Mouse (Mus musculus): ENCODE measurements around the gene Qser1. TPM values are rescaled to one million over a fixed set of nuclear protein-coding genes. Genes with fewer than 3 reads are reported as not detected.

Gene Qser1
- polyA plus RNA-seq, 1 experiment from 2014 or later, result 9.0 TPM

DNA sequence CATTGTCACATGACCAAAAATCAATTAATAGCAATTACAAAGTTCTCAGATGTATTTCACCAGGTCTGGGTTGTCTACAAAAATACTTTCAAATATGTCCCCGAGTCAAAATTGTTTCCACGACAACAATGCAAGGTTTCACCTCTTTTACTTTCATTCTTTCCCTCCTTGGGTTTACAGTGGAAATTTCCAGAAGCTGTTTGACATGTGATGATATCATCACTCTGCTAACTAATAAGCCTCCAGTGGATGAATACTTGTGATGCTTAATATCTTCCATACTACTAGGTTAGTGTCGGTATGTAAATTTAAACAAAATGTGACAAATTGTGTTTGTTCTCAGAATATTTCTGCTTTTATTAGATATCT, 33.4 kb upstream of the Qser1 start:
- Histone ChIP-seq H3K36me3 (ENCODE audit: insufficient read depth, low read length) (no peaks in the 10 kb centered on the region), H3K4me1 (ENCODE audit: insufficient read depth, low read length) (peaks cover 5% of the 10 kb centered on the region), H3K4me3 (ENCODE audit: low read length) (peak overlapping the region; percentile 62), H3K4me2 (replicated peaks; ENCODE audit: low read depth, low read length) (peak overlapping the region; percentile 98), H3K9me3 (ENCODE audit: low read length) (no peaks in the 10 kb centered on the region), H3K9ac (replicated peaks; ENCODE audit: low read length) (peak overlapping the region; percentile 70; the same call in 1 of the 2 replicates), H3K27ac (ENCODE audit: low read length) (no peak overlapping the region), H3K27me3 (ENCODE audit: insufficient read depth, low read length) (peaks cover 4% of the 10 kb centered on the region)
- WGBS, result 69% methylated on average over 3 of the region's 3 CpGs
- ATAC-seq (ENCODE audit: low FRiP score, low TSS enrichment), result no peak

DNA sequence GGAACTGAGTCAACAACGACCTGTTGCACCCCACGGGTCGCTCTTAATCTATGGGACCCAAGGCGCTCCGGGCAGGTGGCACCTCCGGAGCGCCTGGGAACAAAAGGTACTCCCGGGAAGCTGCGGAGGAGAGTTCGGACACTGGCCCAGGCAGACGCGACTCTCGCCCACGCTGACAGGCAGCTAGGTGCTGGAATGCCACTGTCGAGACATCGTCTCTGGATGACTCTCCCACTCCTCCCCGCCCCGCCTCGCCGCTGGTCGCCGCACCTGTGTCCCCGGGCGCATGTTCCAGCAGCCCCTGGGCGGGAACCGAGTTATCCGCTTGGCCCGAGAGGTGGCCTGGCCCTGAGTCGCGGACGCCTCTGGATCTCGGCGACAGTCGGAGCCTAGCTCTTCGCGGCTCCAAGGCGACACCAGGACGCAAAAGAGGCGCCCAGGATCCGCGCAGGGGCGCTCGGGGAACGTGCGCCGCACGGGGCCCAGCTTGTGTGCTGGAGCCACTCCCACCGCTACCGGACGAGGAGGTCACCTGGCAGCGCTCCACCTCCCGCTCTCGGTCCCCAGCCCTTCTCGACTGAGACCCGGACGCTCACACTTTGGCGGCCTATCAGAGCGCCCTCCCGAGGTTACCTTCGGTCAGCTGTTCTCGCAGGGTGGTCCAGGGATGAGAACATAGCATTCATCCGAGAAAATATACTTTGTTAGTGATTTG, 32.9 kb upstream of the Qser1 start, which contains the start of gene Prrg4:
TSS of gene Prrg4 (minus strand) at position 601 of the 715 bp plus-strand sequence.
- Histone ChIP-seq H3K9me3 (ENCODE audit: low read length) (no peaks in the 10 kb centered on the region), H3K4me2 (replicated peaks; ENCODE audit: low read depth, low read length) (peak within 1 kb of the TSS; percentile 98), H3K27ac (ENCODE audit: low read length) (no peak within 1 kb of the TSS), H3K27me3 (ENCODE audit: insufficient read depth, low read length) (peaks cover 4% of the 10 kb centered on the region), H3K4me3 (ENCODE audit: low read length) (peak within 1 kb of the TSS; percentile 62), H3K36me3 (ENCODE audit: insufficient read depth, low read length) (no peaks in the 10 kb centered on the region), H3K9ac (replicated peaks; ENCODE audit: low read length) (peak within 1 kb of the TSS; percentile 70), H3K4me1 (ENCODE audit: insufficient read depth, low read length) (peaks cover 5% of the 10 kb centered on the region)
- WGBS, result under 1% methylated on average over 62 of the region's 62 CpGs
- peak; percentile 94 for ATAC-seq (ENCODE audit: low FRiP score, low TSS enrichment)

DNA sequence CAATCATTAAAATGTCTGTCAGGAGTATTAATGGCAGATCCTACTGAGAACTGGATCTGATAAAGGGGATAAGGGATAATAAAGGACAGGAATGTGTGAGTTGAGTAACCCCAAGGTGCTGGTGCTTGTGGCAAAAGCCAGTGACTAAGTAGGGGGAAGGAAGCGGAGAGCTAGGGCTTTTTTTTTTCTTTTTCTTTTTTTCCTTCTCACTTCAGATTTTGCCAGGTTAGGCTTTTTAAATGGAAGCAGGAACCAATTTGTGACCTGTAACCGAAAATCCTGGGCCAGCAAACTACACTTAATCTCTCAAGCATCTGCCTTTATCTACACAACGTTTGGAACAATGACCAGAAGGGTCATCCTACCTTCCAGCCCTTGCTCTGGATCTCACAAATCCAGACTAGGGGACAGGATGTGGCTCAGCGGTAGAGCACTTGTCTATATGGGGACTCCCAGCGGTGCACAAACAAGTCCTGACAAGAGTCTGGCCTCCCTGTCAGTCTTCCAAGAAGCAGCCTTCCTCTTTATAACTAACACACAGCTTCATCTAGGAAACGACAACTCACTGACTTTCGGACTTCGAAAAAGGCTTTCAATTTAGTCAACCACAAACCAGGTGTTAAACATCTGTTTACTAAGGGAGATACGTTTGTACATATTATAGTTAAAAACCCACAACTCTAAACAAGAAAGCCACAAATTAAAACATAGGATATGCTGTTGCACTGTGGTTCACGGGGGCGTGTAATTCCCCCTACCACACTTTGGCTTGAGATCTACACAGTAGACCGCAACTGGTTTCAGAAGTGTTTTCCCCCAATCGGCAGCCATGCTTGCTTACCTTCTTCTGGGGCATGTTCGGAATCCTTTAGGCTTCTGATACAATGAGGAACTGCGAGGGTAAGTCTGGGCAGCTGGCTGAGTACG, 31.9 kb upstream of the Qser1 start:
- peak overlapping the region; percentile 62 for H3K4me3 ChIP-seq (ENCODE audit: low read length)
- WGBS, result 41% methylated on average over 16 of the region's 16 CpGs
- no peak overlapping the region for H3K27ac ChIP-seq (ENCODE audit: low read length)
- H3K36me3 ChIP-seq (ENCODE audit: insufficient read depth, low read length), result no peaks in the 10 kb centered on the region
- no peak for ATAC-seq (ENCODE audit: low FRiP score, low TSS enrichment)
- no peaks in the 10 kb centered on the region for H3K9me3 ChIP-seq (ENCODE audit: low read length)
- peak overlapping the region; percentile 98 for H3K4me2 ChIP-seq (replicated peaks; ENCODE audit: low read depth, low read length)
- peaks cover 4% of the 10 kb centered on the region for H3K27me3 ChIP-seq (ENCODE audit: insufficient read depth, low read length)
- H3K4me1 ChIP-seq (ENCODE audit: insufficient read depth, low read length), result peaks cover 5% of the 10 kb centered on the region
- peak overlapping the region; percentile 70; the same call in 1 of the 2 replicates for H3K9ac ChIP-seq (replicated peaks; ENCODE audit: low read length)

DNA sequence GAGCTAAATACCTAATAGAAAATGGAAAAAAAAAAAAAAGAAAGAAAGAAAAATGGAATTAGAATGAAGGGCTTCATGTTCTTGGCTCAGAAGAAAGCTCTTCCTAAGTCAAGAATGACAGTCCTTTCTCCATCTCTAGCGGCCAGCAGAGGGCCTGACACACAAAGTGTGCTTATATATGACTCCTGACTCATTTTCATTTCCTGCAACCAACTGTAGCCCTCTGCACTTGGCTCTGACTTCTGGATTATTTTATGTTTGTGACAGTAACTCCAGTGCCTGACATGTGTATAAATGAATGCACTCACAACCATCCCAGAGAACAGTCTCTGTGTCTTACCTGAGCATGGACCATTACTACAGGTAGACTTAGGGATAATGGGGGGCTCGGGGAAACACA, 31.1 kb upstream of the Qser1 start:
- Histone ChIP-seq H3K27ac (ENCODE audit: low read length) (no peak overlapping the region), H3K9ac (replicated peaks; ENCODE audit: low read length) (no peak overlapping the region), H3K4me3 (ENCODE audit: low read length) (no peak overlapping the region), H3K4me1 (ENCODE audit: insufficient read depth, low read length) (peaks cover 5% of the 10 kb centered on the region), H3K4me2 (replicated peaks; ENCODE audit: low read depth, low read length) (no peak overlapping the region), H3K9me3 (ENCODE audit: low read length) (no peaks in the 10 kb centered on the region), H3K27me3 (ENCODE audit: insufficient read depth, low read length) (peaks cover 4% of the 10 kb centered on the region), H3K36me3 (ENCODE audit: insufficient read depth, low read length) (no peaks in the 10 kb centered on the region)
- 48% methylated on average over 2 of the region's 2 CpGs for WGBS
- no peak for ATAC-seq (ENCODE audit: low FRiP score, low TSS enrichment)

DNA sequence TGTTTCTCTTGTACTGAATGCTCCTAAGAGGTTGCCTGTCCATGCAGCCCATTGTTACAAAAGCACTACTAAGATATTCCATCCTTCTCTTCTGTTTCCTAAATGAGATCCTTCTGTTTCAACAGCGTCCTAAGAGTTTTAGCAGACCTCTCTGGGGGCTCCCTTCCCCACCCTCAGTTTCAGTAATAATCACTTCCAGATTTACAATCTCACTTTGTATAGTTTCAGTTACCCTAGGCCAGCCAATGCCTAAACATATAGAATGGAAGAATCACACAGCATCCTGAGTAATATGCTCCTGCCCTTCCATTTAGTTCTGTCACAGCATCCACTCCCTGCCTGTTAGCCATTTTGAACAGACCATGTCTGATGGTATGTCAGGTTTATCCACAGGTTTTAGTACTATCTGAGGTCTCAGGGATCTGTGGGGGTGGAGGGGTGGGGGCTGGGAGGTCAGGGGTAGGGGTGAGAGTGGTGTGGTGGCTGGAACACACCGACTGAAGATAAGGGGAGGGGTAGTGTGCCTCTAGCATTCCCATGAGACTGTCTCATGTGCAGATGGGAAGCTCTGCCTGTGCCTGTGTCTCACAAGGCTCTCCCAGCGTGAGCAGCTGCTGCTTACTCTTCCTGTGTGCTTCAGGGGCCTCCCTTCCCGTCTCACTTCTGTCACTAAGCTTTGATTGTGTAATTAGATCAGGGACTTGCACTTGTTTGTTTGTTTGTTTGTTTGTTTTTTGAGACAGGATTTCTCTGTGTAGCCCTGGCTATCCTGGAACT, 30.3 kb upstream of the Qser1 start:
- H3K4me3 ChIP-seq (ENCODE audit: low read length), result no peak overlapping the region
- H3K9me3 ChIP-seq (ENCODE audit: low read length), result no peaks in the 10 kb centered on the region
- no peak for ATAC-seq (ENCODE audit: low FRiP score, low TSS enrichment)
- peaks cover 4% of the 10 kb centered on the region for H3K27me3 ChIP-seq (ENCODE audit: insufficient read depth, low read length)
- H3K4me2 ChIP-seq (replicated peaks; ENCODE audit: low read depth, low read length), result no peak overlapping the region
- H3K27ac ChIP-seq (ENCODE audit: low read length), result no peak overlapping the region
- 54% methylated on average over 4 of the region's 4 CpGs for WGBS
- H3K4me1 ChIP-seq (ENCODE audit: insufficient read depth, low read length), result peaks cover 5% of the 10 kb centered on the region
- no peaks in the 10 kb centered on the region for H3K36me3 ChIP-seq (ENCODE audit: insufficient read depth, low read length)
- H3K9ac ChIP-seq (replicated peaks; ENCODE audit: low read length), result no peak overlapping the region

DNA sequence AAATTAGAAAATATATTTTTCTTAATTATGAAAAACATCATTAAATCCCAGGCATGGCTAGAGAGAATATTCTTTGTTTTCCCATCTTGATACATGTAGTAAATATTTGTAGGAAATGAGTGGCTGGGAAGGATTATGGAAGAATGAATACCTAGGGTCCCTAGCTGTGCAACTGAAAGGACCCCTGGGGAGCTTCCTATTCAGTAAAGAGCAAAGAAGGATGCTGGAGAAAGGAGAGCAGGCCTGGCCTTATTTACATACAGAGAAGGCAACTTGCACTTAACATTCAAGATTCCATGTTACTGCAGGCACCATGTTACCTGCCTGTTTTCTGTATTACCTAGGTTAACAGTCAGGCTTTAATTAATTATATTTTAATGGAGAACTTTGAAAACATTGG, 26.0 kb upstream of the Qser1 start:
- no peak overlapping the region for H3K27ac ChIP-seq (ENCODE audit: low read length)
- H3K9me3 ChIP-seq (ENCODE audit: low read length), result no peaks in the 10 kb centered on the region
- no peaks in the 10 kb centered on the region for H3K27me3 ChIP-seq (ENCODE audit: insufficient read depth, low read length)
- no peak overlapping the region for H3K4me3 ChIP-seq (ENCODE audit: low read length)
- no peaks in the 10 kb centered on the region for H3K4me1 ChIP-seq (ENCODE audit: insufficient read depth, low read length)
- ATAC-seq (ENCODE audit: low FRiP score, low TSS enrichment), result no peak
- H3K4me2 ChIP-seq (replicated peaks; ENCODE audit: low read depth, low read length), result no peak overlapping the region
- H3K9ac ChIP-seq (replicated peaks; ENCODE audit: low read length), result no peak overlapping the region
- peaks cover 4% of the 10 kb centered on the region; the same call in 1 of the 2 replicates for H3K36me3 ChIP-seq (ENCODE audit: insufficient read depth, low read length)

DNA sequence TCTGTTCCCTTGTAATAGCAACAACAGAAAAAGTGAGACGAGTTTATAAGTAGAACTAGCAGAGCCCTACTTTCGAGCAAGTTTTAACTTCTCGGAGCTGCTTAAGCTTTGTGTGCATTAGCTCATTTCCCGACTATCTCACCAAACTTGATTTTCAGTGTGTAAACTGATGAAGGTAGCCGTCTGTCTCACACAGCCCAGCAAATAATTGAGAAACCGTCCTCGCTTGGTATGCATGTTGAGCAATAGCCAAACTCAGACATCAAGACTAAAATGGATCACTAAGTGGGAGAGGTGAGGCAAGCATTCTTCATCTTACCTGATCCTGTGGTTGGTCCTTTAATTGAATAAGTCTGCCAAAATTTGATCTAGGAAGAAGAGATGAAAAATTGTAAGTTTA, 25.2 kb upstream of the Qser1 start:
- 86% methylated on average over 7 of the region's 7 CpGs for WGBS
- no peak for ATAC-seq (ENCODE audit: low FRiP score, low TSS enrichment)
- Histone ChIP-seq H3K27ac (ENCODE audit: low read length) (no peak overlapping the region), H3K4me1 (ENCODE audit: insufficient read depth, low read length) (no peaks in the 10 kb centered on the region), H3K9me3 (ENCODE audit: low read length) (no peaks in the 10 kb centered on the region), H3K36me3 (ENCODE audit: insufficient read depth, low read length) (peaks cover 4% of the 10 kb centered on the region; the same call in 1 of the 2 replicates), H3K27me3 (ENCODE audit: insufficient read depth, low read length) (no peaks in the 10 kb centered on the region), H3K4me2 (replicated peaks; ENCODE audit: low read depth, low read length) (no peak overlapping the region), H3K4me3 (ENCODE audit: low read length) (no peak overlapping the region), H3K9ac (replicated peaks; ENCODE audit: low read length) (no peak overlapping the region)

DNA sequence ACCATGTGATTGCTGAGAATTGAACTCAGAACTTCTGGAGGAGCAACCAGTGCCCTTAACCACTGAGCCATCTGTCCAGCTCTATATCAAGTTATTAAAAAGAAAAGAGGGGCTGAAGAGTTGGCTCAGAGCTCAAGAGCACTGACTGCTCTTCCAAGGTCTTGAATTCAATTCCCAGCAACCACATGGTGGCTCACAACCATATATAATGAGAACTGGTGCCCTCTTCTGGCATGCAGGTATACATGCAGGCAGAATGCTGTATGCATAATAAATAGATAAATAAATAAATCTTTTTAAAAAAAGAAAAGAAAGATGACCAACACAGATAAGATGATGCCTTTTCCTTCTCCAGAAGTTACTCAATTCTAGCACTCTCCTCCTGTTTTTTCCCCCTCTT, 24.4 kb upstream of the Qser1 start:
- Histone ChIP-seq H3K9ac (replicated peaks; ENCODE audit: low read length) (no peak overlapping the region), H3K4me2 (replicated peaks; ENCODE audit: low read depth, low read length) (no peak overlapping the region), H3K4me1 (ENCODE audit: insufficient read depth, low read length) (no peaks in the 10 kb centered on the region), H3K9me3 (ENCODE audit: low read length) (no peaks in the 10 kb centered on the region), H3K4me3 (ENCODE audit: low read length) (no peak overlapping the region), H3K36me3 (ENCODE audit: insufficient read depth, low read length) (peaks cover 4% of the 10 kb centered on the region; the same call in 1 of the 2 replicates), H3K27me3 (ENCODE audit: insufficient read depth, low read length) (no peaks in the 10 kb centered on the region), H3K27ac (ENCODE audit: low read length) (no peak overlapping the region)
- ATAC-seq (ENCODE audit: low FRiP score, low TSS enrichment), result no peak

DNA sequence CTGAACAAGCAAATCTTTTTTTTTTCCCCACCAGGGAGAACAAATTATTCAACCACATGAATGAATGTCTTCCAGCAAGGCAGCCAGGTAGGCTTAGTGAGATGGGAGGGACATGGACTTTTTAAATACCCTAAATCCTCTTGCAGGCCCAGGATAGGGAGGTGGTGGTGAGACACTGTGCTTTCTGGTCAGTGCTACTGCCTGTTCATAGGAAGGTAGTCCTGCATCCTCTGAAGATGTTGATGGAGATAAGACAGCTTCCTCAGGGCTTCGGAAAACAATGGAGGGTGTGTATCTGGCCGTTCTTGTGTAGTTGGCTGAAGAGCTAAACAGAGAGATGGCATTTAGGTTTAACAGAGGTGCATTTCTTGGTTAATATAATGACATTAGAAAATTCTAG, 15.9 kb upstream of the Qser1 start:
- no peaks in the 10 kb centered on the region for H3K27me3 ChIP-seq (ENCODE audit: insufficient read depth, low read length)

More for the DNA sequence above, 15.9 kb upstream of the Qser1 start:
- H3K9me3 ChIP-seq (ENCODE audit: low read length), result no peaks in the 10 kb centered on the region
- H3K4me3 ChIP-seq (ENCODE audit: low read length), result no peak overlapping the region
- no peaks in the 10 kb centered on the region for H3K36me3 ChIP-seq (ENCODE audit: insufficient read depth, low read length)
- H3K4me2 ChIP-seq (replicated peaks; ENCODE audit: low read depth, low read length), result no peak overlapping the region
- 72% methylated on average over 2 of the region's 2 CpGs for WGBS
- H3K9ac ChIP-seq (replicated peaks; ENCODE audit: low read length), result no peak overlapping the region
- no peaks in the 10 kb centered on the region for H3K4me1 ChIP-seq (ENCODE audit: insufficient read depth, low read length)
- H3K27ac ChIP-seq (ENCODE audit: low read length), result no peak overlapping the region
- no peak for ATAC-seq (ENCODE audit: low FRiP score, low TSS enrichment)

Measured in kidney, embryonic 16.5 days (tissue).